Mouse (Mus musculus) mature B cell (primary cell): Measurements from ENCODE around the gene L2hgdh.

Source experiments
- in situ Hi-C: fragments of 300-500 bp; cut with MboI; formaldehyde crosslinking; loops from 2 replicates; pipeline ENCODE4 v1.14.3; 2019

Gene L2hgdh

GRCm38 (mm10) chr12:69730306-69730705 is 5.6 kb upstream of the L2hgdh start:
- in situ Hi-C loops, result no loop called here

DNA sequence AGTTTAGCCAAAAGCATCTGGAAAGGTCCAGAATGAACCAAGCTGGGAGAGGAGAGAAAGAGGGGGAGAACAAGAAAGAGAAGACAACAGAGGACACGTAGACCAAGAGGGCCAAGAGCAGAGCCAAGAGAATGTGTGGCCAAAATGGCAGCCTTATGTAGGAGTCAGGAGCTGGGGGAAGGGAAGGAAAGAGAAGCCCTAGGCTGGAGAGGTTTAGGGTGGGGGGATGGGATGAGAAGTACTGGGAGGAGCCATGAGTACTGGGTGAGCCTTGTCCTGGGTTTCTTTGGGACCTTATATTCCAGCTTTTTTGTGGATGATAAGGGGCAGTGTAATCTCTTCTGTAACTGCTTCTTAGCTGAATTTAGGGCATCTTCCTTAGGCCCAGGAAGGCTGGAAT is 4.6 kb upstream of the L2hgdh start:
- in situ Hi-C loops, result no loop called here

- in situ Hi-C loops, result no loop called here
These were observed 509 bp downstream of the L2hgdh start for GRCm38 (mm10) chr12:69724018-69724710.

DNA sequence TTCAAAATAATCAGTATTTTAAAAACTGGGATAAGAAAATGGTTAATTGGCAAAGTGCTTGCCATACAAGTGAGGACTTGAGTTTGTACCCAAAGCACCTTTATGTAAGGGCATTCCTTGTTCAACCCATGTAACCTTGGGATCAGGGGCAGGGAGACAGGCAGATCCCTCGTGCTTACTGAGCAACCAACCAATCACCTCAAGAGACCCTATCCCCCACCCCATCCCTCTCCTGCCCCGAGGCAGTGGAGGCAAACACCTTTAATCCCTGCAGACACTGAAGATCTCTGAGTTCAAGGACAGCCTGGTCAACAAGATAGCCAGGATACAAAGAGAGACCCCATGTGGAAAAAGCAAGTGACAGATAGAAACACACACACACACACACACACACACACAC is 1.3 kb downstream of the L2hgdh start:
- in situ Hi-C loops, result no loop called here

- in situ Hi-C loops, result no loop called here
These were observed 1.8 kb downstream of the L2hgdh start for GRCm38 (mm10) chr12:69722857-69723256.

GRCm38 (mm10) chr12:69713628-69714027 is 11.0 kb downstream of the L2hgdh start:
- in situ Hi-C loops, result no loop called here

- in situ Hi-C loops, result no loop called here
These were observed 19.7 kb downstream of the L2hgdh start for GRCm38 (mm10) chr12:69704799-69705458.

DNA sequence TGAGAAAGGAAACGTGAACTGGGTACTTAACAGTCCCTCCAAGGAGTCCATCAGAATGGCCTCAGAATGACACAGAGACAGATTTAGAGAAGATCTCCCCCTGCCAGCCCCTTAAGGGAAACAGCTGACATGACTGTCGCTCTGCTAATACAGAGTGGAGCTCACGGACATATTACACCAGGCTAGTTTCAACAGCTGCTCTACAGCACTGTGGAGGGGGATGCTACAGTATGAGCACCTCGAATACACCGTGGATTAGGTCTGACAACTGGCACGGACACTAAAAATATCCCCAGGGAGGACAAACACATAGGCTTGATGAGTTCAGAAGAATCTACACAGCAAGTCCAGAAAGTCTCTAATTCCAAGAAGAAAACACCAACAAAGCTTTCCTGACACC is 26.3 kb downstream of the L2hgdh start:
- in situ Hi-C loops, result no loop called here

- in situ Hi-C loops, result no loop called here
These were observed 27.9 kb downstream of the L2hgdh start for GRCm38 (mm10) chr12:69696746-69697145.

GRCm38 (mm10) chr12:69693471-69693870 is 31.2 kb downstream of the L2hgdh start:
- in situ Hi-C loops, result no loop called here

DNA sequence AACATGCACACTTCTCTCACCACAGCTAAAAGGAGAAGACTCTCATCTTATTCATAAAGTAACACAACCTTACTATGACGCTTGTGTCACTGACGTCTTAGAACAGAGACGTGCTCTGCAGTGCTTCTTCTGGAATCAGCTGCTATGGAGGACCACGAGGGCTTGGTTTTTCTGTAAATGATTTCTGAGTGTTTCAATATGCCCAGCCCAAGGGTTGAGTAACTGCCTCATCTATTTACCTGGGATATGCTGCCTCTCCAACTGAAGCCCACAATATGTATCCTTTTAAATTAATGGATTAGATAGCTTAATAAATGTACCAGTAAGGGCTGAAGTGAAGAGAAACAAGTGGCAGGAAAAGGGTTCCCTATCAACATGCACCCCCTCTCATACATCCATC is 34.0 kb downstream of the L2hgdh start:
- in situ Hi-C loops, result no loop called here

- in situ Hi-C loops, result no loop called here
These were observed 35.6 kb downstream of the L2hgdh start for GRCm38 (mm10) chr12:69689094-69689493.

DNA sequence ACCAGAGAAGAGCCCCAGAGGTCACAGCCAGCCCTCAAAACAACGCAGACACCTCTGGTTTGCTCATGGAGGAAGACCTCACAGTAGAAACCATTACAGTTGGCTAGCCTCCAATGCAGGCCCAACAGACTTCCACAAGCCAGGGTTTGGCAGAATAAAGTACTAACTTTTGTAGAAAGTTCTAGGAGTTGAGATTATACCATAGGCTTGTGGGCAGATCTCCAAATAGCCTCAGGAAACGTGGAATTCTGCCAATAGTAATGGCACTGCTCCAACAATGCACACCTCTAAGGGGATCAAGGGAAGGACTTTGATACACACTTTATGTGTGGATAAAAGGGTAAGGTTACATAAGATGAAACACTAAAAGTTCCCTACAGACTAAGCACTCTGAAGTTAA is 36.3 kb downstream of the L2hgdh start:
- in situ Hi-C loops, result no loop called here

- in situ Hi-C loops, result no loop called here
These were observed 41.1 kb downstream of the L2hgdh start for GRCm38 (mm10) chr12:69683537-69683936.

- in situ Hi-C loops, result no loop called here
These were observed 41.8 kb downstream of the L2hgdh start for GRCm38 (mm10) chr12:69682788-69683419.

GRCm38 (mm10) chr12:69682065-69682787 is 42.4 kb downstream of the L2hgdh start:
- in situ Hi-C loops, result no loop called here

DNA sequence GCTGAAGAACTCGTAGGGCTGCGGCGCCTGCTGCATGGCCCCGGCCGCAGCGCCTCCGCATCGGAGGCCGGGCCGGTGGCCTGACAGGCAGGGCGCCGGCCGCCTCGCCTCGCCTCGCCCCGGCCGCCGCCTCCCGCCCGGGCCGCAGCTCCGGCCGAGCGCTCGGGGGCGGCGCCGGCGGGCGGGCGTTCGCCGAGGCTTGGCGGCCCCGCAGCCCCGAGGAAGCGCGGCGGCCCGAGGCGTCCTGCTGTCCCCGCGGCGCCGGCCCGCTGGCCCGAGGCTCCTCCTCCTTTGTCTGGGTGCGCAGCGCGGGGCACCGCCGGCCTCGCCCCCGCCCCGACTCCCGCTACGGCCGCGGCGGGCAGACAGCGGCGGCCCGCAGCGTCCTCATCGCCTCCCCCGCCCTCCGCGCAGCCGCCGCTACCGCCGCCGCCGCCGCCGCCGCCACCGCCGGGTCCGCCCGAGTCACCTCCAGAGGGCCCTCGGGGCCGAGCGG is 43.1 kb downstream of the L2hgdh start, which contains the start of gene Sos2:
Gene Sos2, minus strand, starts transcription at position 287 of the 496 bp plus-strand sequence.
- in situ Hi-C loops, result no loop called here

DNA sequence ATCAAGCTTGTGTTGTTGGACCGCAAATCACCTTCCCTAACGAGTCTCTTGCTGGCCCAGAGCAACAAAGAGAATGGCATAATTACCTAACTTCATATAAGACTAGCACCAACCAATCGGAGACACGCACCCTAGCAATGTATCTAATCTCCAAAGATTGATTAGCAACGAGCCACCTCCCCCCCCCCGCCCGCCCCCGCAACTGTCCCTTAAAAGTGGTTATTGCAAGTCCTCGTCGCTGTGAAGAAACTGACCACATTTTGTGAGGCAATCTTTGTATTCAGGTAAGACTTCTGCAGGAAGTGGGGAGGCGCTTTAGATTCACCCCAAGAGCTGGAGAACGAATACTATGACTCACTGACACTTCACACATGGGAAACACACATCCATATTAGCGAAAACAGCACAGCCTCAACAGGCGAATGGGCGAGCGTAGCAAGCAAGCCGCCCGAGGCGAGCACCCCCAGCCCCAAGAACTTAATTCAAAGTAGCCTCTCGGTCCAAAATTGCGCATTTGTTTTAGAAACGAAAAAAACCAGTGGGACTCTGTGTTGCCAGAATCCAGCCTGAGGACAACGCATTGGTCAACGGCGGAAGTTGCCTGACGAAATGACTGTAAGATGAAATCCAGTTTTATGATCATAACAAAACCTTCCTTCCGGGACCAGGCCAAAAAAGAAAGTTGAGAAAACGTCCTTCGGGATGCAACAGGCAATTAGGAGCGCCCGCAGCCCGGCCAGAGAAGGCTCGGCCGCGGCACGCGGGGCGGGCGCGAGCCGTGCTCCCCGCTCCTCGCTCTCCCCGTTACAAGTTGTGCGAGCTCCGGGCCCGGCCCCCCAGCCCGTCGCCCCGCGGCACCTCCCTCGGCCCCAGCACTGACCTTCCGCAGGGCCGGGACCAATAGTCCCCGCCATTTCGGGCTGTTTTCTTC is 43.8 kb downstream of the L2hgdh start:
- in situ Hi-C loops, result no loop called here

GRCm38 (mm10) chr12:69676157-69676556 is 48.5 kb downstream of the L2hgdh start:
- in situ Hi-C loops, result no loop called here

- in situ Hi-C loops, result no loop called here
These were observed 49.8 kb downstream of the L2hgdh start for GRCm38 (mm10) chr12:69674576-69675537.
